ENCODE assay signal across 8 mouse cellular contexts in genomic region chr9:32158837-32159543, GRCm38 (mm10). TPM values are rescaled to one million over a fixed set of nuclear protein-coding genes. Genes with fewer than 3 reads are reported as not detected.
DNase-seq lines count a peak whose midpoint lies in the region; ATAC-seq and TF ChIP-seq lines count a peak whose summit lies in the region.

No protein-coding gene starts in this region.

- intact Hi-C loops in gastrocnemius, adult 2 months (cut with DNase I): loop anchor here (1.0 to 5.0 kb wide), 4 partner anchors 188 to 602 kb away; no protein-coding TSS in a partner anchor

- H3K36me3 ChIP-seq in limb, embryonic 12.5 days: no peaks in the 10 kb centered on the region
- H3K36me3 ChIP-seq in midbrain, embryonic 15.5 days (replicated peaks): no peaks in the 10 kb centered on the region

- DNase-seq in gastrocnemius, adult 2 months: peak; percentile 61
- DNase-seq in gastrocnemius, adult 8-10 months (ENCODE audit: low spot score in 2 of 2): no peak
- DNase-seq in cerebellum, adult 8-10 months: peak; percentile 62
- DNase-seq in frontal cortex, postnatal 25 days (ENCODE audit: low spot score in 2 of 2): peak; percentile 41 to 62
- peak; percentile 82 for DNase-seq in kidney, adult 18-20 months
- peak; percentile 57 to 85 for DNase-seq in spleen, postnatal 4 days (ENCODE audit: low spot score in 2 of 2)

- WGBS in limb, embryonic 12.5 days: 24% methylated on average over 3 of the region's 3 CpGs
- 26% methylated on average over 3 of the region's 3 CpGs for WGBS in midbrain, embryonic 15.5 days

- no peaks in the 10 kb centered on the region for H3K9me3 ChIP-seq in limb, embryonic 12.5 days
- no peaks in the 10 kb centered on the region for H3K9me3 ChIP-seq in midbrain, embryonic 15.5 days

- TF ChIP-seq CTCF in gastrocnemius, adult 2 months (IDR thresholded peaks at IDR 0.05): peak; percentile 97

- no peaks in the 10 kb centered on the region for H3K4me1 ChIP-seq in limb, embryonic 12.5 days (replicated peaks)
- H3K4me1 ChIP-seq in midbrain, embryonic 15.5 days: no peaks in the 10 kb centered on the region

- no peaks in the 10 kb centered on the region for H3K27me3 ChIP-seq in limb, embryonic 12.5 days
- no peaks in the 10 kb centered on the region for H3K27me3 ChIP-seq in midbrain, embryonic 15.5 days (replicated peaks)

- H3K4me3 ChIP-seq in gastrocnemius, adult 2 months: no peak overlapping the region
- no peak overlapping the region for H3K4me3 ChIP-seq in limb, embryonic 12.5 days (replicated peaks)
- H3K4me3 ChIP-seq in midbrain, embryonic 15.5 days: no peak overlapping the region

- H3K27ac ChIP-seq in gastrocnemius, adult 2 months: no peak overlapping the region
- no peak overlapping the region for H3K27ac ChIP-seq in limb, embryonic 12.5 days
- no peak overlapping the region for H3K27ac ChIP-seq in midbrain, embryonic 15.5 days

- no peak overlapping the region for H3K4me2 ChIP-seq in limb, embryonic 12.5 days
- H3K4me2 ChIP-seq in midbrain, embryonic 15.5 days: no peak overlapping the region

- ATAC-seq in limb, embryonic 12.5 days (ENCODE audit: insufficient number of reproducible peaks, insufficient read depth, low FRiP score, low TSS enrichment, low read depth): peak; percentile 63
- peak; percentile 87 for ATAC-seq in midbrain, embryonic 15.5 days (replicated peaks)

- no peak overlapping the region for H3K9ac ChIP-seq in limb, embryonic 12.5 days (replicated peaks)
- no peak overlapping the region for H3K9ac ChIP-seq in midbrain, embryonic 15.5 days

RNA-seq across cellular contexts. Expression of gene Arhgap32, which starts 43.1 kb away (rescaled TPM):
- 1 to 10 TPM; 6.6 to 7.6 TPM for total RNA-seq in gastrocnemius, adult 2 months (2021)
- 1 to 10 TPM; 5.7 to 9.6 (median 8.3) TPM for total RNA-seq in gastrocnemius, adult 8-10 months (2022)
- 4.2 and 5.1 TPM in 2 replicates for polyA plus RNA-seq in limb, embryonic 12.5 days (2016; fragmentation: Nextera tagmentation; extraction: Ambion mirVana)
- 13.0 and 13.3 TPM in 2 replicates for polyA plus RNA-seq in midbrain, embryonic 15.5 days (2015; fragmentation: Nextera tagmentation; extraction: Ambion mirVana)

Comparison
In these comparisons a context has a peak if more than half of its experiments do, and no peak if none do; other contexts are left out.
1. DNase-seq: peak in gastrocnemius, adult 2 months (single experiment), cerebellum, adult 8-10 months (single experiment), frontal cortex, postnatal 25 days (2 of 2), kidney, adult 18-20 months (single experiment) and spleen, postnatal 4 days (2 of 2); none in gastrocnemius, adult 8-10 months (0 of 2).